Mouse (Mus musculus): Measurements from ENCODE around the gene Pxdn.

Gene Pxdn

DNA sequence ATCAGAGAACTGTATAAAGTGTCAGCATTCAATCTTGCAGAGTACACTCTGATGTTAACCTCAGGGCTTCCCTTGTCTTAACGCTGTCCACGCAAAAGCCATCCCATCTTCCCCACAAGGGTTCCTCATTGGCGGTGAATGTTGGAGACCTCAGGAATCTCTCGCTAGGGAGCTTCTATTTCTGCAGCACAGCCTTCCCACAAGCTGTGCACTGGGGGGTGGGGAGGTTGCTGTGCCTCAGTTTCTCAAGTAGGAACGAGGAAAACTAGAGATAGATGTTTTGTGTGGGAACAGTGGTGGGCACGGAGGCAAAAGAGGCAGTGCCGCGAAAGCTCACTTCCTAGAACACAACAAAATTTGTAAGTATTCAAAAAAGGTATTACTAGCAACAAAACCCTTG is at the start of gene Pxdn:
TSS of gene Pxdn (plus strand) at position 301 of the 400 bp plus-strand sequence.
- in situ Hi-C loops (cut with MseI, MboI), result no loop called here

DNA sequence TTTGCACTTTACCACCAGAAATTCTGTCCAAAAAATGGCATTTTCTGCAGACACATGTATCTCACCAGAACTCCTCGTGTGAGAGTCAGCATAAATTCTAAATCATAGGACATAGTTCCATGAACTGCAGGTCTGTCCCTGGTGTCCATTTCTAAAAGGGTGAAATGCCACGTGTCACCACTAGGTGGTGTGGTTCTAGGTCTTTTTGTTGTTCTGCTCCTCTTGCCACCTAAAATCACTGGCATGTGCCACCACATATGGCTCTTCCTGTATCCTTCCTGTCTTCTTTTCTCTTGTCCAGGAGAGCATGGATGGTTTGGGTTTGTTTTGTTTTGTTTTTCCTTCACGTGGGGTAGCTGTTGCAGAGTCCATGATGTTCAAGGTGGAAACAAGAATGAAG is 42.7 kb upstream of the Pxdn start:
- in situ Hi-C loops (cut with MseI, MboI), result no loop called here

DNA sequence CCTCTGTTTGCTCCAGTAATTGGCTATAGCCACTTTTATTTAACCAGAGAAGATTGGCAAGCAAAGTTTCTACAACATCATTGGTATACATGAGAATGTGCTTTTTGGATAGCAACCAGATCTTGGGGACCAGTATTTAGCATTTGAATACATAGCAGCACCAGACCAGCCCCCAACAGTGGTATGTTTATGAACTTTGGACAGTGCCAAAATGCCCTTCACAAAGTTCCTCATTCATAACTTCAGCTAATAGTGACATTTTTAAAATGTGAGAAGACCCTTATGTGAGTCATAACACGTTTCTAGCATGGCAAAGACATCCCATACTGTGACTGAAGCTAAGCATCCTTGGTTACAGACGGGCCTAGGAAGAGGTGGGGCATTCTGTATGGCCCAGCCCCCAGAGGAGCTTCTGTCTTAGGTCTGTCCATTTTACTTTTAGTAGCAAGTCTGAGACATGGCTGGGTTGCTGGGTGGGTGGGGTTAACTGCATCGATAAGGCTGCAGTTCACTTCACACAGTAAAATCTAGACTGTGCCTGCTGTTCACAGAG is 39.8 kb upstream of the Pxdn start:
- in situ Hi-C loops (cut with MseI, MboI), result no loop called here

DNA sequence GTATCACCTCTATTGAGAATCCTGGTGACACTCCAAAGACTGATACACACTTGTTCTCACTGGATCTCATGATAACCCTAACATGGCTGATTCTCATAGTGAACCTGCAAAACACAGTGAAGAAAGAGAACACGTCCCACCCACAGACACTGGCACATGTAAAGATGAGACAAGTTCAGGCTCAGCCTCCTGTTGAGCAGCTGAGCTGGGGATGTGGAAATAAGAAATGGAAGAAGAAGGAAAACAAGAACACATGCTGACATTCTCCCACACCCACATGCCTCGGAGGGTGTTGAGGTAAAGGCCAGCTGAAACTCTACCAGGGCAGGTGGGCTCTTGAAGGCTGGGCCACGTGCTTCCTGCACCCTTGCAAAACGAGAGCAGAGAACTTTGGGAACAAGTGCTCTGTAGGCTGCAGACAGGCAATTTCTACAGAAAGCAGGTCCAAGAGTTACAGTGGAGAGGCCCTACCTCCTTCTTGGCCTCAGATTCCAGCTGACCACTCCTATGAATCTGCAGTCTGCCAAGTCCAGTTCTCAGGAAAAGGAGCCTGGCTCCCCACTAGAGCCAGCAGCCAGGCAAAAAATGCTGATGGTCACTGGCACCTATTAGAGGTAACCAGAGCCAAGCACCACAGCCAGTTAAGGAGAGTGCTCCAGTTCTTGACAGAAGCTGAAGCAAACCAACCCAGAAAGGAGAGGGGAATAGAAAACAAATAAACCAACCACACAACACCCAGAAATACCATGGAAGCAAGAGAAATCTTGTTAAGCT is 33.1 kb upstream of the Pxdn start:
- in situ Hi-C loops (cut with MseI, MboI), result loop anchor here (25.0 kb wide), 2 partner anchors 458 to 683 kb away; partner anchors contain the start of genes Tmem18 (in 2 of the 2) and Sntg2 (in 1 of the 2)

DNA sequence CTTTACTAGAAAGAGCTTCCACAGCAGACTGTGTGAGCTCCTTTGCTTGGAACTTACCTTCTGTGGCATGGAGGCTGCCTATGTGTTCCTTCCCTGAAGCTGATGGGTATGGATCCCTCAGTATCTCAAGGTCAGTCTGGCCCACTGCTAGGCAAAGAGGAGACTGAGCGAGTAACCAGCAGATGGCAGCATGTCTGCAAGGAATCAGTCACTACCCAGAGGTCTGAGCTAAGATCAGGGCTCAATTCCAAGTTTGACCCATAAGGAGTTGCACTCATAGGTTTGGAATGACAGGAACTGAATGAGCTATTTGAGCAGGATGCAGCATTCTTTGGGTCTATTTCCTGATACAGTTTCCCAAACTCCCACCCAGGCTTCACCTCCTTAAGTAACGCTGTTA is 30.4 kb upstream of the Pxdn start:
- in situ Hi-C loops (cut with MseI, MboI), result loop anchor here (25.0 kb wide), 2 partner anchors 455 to 680 kb away; partner anchors contain the start of genes Tmem18 (in 2 of the 2) and Sntg2 (in 1 of the 2)

DNA sequence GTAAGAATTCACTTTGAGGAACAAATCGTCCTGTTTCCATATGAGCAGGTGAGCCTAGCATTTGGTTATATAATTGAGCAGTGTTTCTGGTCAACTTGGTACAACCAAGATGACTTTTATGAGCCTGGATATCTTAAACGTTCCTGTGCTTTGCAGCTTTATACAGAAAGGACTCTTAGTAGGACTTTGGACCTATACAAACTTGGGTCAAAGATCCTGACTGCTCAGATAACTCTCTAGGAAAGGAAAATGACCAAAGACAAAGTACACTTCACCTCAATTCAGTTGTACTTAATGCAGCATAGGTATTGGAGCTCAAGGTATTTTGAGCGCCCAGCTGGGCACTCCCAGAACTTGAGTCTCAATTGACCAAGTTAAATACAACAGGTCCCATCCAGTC is 21.3 kb upstream of the Pxdn start:
- in situ Hi-C loops (cut with MseI, MboI), result loop anchor here (5.0 to 25.0 kb wide), 3 partner anchors 121 to 671 kb away; partner anchors contain the start of genes Tmem18 (in 2 of the 2) and Sntg2 (in 1 of the 2)

DNA sequence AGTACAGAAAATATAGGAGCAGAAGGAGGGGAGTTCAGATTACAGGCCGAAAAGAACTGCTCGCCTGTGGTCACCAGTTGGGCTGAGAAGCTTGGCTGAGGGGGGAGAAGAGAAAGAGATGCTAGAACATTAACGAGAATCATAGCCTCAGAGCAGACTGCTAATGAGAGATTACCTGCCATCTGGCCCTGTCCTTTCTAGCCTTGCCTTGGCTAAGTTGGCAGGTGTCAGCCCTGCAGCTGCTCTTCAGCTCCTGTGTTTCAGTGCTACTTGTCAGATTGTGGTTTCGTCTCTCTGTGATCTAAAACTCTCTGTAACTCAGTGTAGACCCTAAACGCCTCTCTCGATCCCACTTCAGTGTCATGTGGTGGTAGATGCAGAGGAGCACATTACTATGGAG is 20.6 kb upstream of the Pxdn start:
- in situ Hi-C loops (cut with MseI, MboI), result loop anchor here (5.0 to 25.0 kb wide), 3 partner anchors 120 to 670 kb away; partner anchors contain the start of genes Tmem18 (in 2 of the 2) and Sntg2 (in 1 of the 2)

DNA sequence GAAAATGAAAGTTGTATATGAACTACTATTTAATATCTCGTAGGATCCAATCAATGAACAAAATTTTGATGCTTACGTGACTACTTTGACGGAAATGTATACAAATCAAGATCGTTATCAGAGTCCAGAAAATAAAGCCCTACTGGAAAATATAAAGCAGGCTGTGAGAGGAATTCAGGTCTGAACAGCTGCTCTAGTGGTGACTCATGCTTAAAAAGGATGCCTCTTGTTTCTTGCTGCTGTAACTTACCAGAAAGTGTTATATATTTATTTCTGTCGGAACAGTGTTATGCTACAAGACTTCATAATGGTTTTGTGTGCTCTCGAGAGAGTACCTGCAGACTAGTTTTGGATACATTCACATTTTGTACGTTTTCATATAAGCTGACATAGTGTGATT is 17.1 kb upstream of the Pxdn start:
- in situ Hi-C loops (cut with MseI, MboI), result loop anchor here (25.0 kb wide), 2 partner anchors 442 to 667 kb away; partner anchors contain the start of genes Tmem18 (in 2 of the 2) and Sntg2 (in 1 of the 2)

DNA sequence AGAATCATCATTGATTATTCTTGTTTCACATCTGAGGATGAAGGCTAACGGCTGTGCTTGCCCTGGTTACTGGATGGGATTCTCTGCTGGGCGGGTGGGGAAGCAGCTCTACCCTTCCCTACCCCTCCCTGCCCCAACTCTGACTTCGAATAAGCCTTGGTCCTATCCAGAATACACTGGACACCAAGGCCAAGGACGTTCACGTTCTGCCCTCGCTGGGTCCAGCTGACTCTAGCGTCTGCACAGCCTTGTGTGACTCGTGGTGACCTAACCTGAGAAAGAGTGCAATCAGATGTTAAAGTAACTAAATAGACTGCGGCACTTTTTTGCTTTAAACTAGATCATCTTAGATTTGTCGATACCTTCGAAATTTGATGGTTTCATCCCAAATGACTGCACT is 15.9 kb upstream of the Pxdn start:
- in situ Hi-C loops (cut with MseI, MboI), result loop anchor here (25.0 kb wide), 2 partner anchors 441 to 666 kb away; partner anchors contain the start of genes Tmem18 (in 2 of the 2) and Sntg2 (in 1 of the 2)

DNA sequence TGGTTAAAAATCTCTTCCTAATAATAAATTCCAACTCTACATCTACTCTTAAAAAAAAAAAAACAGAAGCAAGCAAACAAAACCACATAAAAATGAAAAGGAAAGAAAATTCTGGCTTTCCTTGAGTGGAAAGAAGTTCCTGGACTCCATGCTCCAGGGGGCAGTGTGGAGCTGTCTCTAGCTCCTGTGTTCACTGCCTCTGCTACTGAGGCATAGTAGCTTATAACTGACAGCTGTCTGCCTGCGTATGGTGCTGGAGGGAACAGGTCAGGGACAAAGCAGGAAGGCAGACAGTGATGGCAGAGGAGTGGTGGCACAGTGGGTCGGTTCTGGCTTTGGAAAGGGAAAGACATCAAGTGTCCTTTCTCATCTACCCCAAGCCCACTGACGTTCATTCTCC is 10.5 kb upstream of the Pxdn start:
- in situ Hi-C loops (cut with MseI, MboI), result no loop called here

DNA sequence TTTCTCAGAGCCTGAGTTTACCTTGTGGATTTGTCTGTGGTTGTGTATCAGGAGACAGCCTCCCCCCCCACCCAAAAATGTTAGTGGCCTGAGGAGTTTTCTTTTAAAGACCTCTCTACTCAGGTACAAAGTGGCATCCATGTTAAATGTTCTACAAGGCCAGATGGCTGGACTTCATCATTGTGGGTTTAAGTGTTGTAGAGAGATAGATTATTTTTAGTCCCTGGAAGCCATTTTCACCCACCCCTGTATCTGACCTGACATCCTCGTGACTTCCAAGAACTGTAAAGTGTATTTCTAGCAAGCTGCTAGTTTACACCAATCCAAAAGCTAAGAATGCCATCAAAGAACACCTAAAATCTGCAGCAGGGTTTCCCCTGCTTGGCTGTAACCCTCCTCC is 6.8 kb upstream of the Pxdn start:
- in situ Hi-C loops (cut with MseI, MboI), result no loop called here

DNA sequence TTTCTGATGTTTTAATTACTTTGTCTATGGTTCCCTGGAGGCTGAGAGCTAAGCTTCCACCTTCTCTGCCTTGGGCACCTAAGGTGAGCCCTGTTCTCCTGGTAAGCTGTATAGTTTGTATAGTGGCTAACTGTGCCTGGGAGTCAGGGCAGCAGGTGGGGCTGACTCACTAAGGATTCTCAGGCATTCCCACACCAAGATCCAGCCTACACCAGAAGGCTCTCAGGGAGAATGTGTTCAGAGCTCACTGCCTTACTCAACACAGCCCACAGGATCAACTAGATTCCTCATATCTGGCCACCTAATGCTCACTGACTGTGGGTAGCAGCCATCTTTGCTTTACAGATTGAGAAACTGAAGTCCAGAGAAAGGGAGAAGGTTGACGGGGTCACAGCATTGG is 4.5 kb upstream of the Pxdn start:
- in situ Hi-C loops (cut with MseI, MboI), result no loop called here

DNA sequence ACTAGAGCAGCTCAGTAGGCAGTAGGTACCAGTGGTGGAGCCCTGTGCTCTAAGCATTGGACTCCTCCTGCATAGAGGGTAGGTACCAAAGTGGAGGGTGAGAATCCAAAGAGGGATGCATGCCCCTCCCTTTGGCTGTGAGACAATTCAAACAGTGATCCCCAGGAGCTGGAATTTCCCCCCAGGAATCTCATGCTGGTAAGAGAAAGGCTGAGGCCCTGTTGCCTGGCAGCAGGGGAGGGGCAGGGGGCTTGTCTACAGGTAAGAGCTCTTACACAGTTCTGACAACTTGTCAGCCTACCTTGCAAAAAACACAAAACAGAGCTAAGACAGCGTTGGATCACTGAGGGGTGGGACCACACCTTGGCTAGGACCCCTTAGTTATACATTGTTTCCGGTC is 3.9 kb upstream of the Pxdn start:
- in situ Hi-C loops (cut with MseI, MboI), result no loop called here

DNA sequence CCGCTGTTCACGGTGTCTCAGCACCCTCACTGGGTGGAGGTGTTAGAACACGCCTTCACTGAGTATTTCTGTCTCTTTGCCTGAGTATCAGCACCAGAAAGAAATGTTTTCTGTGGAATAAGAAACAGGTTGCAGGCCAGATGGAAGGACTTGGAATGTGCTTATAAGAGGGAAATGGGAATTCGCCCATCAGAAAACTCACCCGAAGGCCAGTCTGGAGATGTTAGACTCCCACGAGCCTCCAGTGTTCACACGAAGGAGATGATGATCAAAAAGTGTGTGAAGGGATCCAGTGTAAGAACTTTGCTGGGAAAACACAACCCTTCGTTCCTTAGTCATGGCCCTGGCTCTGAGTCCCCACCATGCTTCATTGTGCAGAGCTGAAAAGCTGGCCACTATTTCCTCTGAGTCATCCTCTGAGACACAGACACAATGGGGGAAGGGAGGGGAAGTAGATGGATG is 3.3 kb upstream of the Pxdn start:
- in situ Hi-C loops (cut with MseI, MboI), result no loop called here

DNA sequence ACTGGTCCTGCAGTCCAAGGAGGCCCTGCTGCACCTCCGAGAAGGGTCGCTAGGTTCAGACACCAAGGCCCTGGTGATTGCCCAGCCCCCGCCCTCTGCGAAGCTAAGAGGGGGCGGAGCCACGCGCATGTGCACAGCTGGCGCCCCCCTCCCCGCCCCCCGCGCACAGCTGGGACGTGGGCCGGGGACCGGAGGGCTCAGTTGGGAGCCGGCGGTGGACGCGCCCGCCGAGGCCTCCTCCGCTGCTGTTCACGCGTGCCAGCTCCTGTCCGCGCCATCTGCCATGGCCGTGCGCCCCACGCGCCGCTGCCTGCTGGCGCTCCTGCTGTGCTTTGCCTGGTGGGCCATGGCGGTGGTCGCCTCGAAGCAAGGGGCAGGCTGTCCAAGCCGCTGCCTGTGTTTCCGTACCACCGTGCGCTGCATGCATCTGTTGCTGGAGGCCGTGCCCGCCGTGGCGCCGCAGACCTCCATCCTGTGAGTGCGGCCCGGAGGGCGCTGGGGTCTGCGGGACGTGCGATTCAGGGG is 505 bp downstream of the Pxdn start:
- in situ Hi-C loops (cut with MseI, MboI), result no loop called here

DNA sequence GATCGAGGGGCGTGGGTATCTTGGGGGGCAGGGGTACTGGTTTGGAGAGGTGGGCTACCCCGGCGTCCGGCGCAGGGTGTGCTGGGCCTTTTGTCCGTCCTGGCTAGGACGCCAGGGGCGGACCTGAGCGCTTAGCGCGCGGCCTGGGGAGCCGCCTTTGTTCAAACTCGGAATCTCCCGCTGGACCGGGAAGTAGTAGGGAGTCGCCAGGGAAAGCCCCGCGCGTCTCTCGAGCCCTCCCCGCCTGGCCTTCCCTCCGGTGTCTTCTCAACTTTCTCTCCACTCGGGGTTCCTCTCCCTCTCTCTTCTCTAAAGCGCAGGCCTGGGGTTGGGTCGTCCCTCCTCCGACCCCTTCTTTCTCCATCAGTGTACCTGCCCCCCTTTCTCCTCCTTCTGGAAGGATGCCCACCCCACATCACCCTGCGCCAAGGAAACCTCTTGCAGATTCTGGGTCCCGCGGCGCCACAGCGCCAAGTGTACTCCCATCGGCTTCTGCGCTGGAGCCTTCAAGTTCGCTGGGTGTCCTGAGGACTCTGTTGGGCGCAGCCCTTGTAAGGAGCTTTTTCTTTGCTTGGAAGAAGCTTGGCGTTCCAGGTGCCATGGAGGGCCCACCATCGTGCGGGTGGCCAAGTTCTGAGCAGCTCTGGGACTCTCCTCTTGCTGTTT is 1.1 kb downstream of the Pxdn start:
- in situ Hi-C loops (cut with MseI, MboI), result no loop called here

DNA sequence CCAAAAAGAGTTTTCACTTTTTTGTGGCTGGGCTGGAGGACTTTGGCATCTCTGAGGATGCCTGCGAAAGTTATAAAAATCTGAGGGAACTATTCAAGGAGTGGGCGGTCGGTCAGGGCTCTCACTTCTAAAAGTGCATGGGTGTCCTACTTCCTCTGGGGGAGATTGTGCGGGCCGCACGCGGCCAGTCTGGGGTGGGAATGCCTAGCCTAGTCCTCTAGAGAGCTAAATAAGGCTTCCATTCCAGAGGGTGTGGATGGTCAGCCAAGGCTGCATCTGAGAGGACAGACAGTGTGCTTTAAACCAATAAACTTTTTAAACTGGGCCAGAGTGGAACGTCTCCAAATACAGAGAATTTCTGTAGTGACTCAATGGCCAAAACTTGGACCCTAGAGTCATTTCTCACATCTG is 1.9 kb downstream of the Pxdn start:
- in situ Hi-C loops (cut with MseI, MboI), result no loop called here

DNA sequence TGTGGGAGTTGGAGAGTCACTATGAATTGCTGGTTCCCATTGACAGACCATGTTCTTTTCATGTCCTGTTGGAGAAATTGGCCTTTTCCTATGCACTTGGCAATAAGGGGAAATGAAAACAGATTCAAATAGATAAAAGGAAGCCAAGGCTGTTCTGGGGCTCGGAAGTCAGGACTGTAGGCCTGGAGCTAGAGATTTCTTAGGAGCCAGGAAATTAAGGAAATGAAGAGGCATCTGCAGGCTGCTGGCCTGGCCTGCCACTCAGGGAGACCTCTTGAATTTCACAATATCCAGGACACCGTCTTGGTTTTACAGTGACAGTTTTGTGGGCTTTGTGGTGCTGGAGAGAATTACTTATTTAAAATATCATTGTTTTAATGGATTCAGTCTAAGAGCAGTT is 5.0 kb downstream of the Pxdn start:
- in situ Hi-C loops (cut with MseI, MboI), result no loop called here

DNA sequence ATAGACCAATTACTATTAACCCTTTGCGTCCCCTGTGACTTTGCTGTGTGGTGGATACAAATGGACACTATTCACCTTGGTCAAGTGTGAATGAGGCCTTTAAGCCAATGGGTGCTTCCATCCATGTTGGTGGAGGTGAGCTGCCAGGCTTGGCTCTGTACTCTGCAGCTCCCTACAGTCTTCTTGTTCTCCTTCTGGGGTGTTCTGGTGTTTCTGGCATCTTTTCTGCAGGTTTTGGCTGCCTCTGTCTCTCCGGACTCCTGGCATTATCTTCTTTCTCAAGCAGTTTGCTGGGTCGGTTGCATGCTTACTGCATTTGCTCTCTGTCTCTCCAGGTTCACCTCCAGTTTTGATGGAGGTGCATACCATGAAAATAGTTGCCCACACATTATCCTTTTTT is 7.2 kb downstream of the Pxdn start:
- in situ Hi-C loops (cut with MseI, MboI), result no loop called here

DNA sequence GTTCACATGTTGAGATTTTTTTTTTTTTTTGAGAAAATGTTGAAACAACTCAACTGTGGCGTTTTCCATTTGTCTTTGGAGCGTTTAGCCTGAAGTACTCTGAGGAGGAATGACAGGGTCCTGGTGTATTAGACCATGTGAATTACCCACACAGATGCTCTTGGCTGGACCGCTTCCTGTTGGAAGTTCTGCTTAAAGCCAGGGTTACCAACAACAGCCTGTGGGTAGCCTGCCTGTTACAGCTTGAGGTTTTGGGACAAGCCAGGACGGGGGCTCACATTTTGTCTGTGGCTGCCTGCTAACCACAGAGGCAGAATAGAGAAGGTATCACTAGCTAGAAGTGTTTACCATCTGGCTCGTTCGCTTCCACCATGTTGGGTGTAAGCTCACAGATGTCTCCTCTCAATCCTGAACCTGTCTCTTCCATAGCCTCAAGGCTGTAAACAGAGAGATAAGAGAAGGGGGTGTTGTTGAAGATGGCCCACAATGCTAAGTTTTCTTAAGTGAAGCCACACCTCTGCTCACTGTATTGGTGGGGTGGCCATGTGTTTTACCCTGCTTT is 7.9 kb downstream of the Pxdn start:
- in situ Hi-C loops (cut with MseI, MboI), result no loop called here

DNA sequence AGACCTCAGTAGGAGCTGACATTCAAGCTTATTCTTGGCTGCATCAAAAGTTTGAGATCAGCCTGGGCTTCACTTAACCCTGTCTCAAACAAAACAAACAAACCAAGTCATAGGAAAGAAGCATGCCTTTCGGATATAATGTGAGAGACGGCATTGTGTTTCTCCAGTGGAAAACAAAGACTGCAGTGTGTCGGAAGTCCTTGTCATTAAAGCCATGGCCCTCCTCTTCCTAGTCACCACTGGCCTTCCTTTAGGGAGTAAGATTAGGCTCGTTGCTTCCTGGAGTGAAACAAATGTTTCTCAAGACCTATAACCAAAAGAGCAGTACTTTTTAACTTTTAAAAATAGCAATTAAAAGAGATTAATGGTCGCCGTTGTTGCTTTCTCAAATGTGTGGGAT is 13.6 kb downstream of the Pxdn start:
- in situ Hi-C loops (cut with MseI, MboI), result no loop called here

DNA sequence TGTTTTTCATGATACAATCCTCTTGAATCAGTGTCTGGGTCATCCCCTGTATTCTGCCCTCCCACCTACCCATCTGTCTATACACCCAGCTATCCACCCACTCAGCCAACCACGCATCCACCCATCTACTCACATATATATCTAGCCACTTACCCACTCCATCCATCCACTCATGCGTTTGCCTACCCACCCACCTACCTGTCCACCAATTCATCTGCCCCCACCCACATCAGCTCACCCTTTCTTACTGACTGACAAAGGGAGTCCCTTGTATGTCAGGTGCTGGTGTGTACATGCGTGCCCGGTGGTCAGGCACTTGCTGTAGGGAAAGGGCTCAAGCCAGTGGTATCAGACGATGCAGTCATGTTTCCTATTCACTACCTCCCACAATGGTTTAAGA is 14.1 kb downstream of the Pxdn start:
- in situ Hi-C loops (cut with MseI, MboI), result no loop called here
